Mouse (Mus musculus) hindbrain, embryonic 14.5 days (tissue): ENCODE measurements around the gene Kcnrg. TPM values are rescaled to one million over a fixed set of nuclear protein-coding genes. Genes with fewer than 3 reads are reported as not detected.

Experiments
- ATAC-seq: fragments of 200-750 bp; cut with Nextera tagmentation; 2 replicates; pipeline ENCODE4 v1.8.0; 2017; ENCODE audit warnings: moderate number of reproducible peaks, mild to moderate bottlenecking, moderate TSS enrichment, moderate library complexity; ENCODE audit not compliant: low FRiP score
- DNase-seq: peaks from one replicate; pipeline ENCODE4 v3.0.0-alpha.2; 2015; ENCODE audit warnings: low spot score
- H3K27ac ChIP-seq: fragments of 300-500 bp; sonication (generic); 2 replicates; pipeline ENCODE4 v1.5.1; 2014; ENCODE audit warnings: mild to moderate bottlenecking, moderate library complexity
- H3K27me3 ChIP-seq: fragments of 300-500 bp; sonication (generic); 2 replicates; pipeline ENCODE4 v1.6.1; 2014; ENCODE audit warnings: mild to moderate bottlenecking, low read length, mixed read lengths; ENCODE audit not compliant: control insufficient read depth, insufficient read depth
- H3K36me3 ChIP-seq: fragments of 300-500 bp; sonication (generic); replicated peaks from 2 replicates; pipeline ENCODE4 v1.6.1; 2014; ENCODE audit not compliant: control insufficient read depth, insufficient read depth
- H3K4me1 ChIP-seq: fragments of 300-500 bp; sonication (generic); replicated peaks from 2 replicates; pipeline ENCODE4 v1.6.1; 2014; ENCODE audit warnings: antibody characterized with exemption, low read length, mixed read lengths; ENCODE audit not compliant: control insufficient read depth, insufficient read depth
- H3K4me2 ChIP-seq: fragments of 300-500 bp; sonication (generic); replicated peaks from 2 replicates; pipeline ENCODE4 v1.6.1; 2014; ENCODE audit warnings: mild to moderate bottlenecking, moderate library complexity
- H3K4me3 ChIP-seq: fragments of 300-500 bp; sonication (generic); replicated peaks from 2 replicates; pipeline ENCODE4 v1.5.1; 2014; ENCODE audit warnings: mild to moderate bottlenecking, low read length
- H3K9ac ChIP-seq: fragments of 300-500 bp; sonication (generic); 2 replicates; pipeline ENCODE4 v1.6.1; 2014
- H3K9me3 ChIP-seq: fragments of 300-500 bp; sonication (generic); 2 replicates; pipeline ENCODE4 v1.6.1; 2016; ENCODE audit warnings: low read length; ENCODE audit not compliant: control insufficient read depth
- WGBS: fragments of 180-500 bp; shearing (Covaris S2); extraction: QIAGEN DNeasy Blood & Tissue Kit; methylation state at CpG from one replicate; pipeline ENCODE4 v1.1.7; 2014; 5-methylcytosine and 5-hydroxymethylcytosine counted together
- polyA plus RNA-seq: library from polyadenylated mRNA; unstranded; fragments of >200 nt; fragmentation: Nextera tagmentation; extraction: Ambion mirVana; gene quantifications from 2 replicates; pipeline ENCODE4 v1.2.1, GENCODE M21; 2014

Gene Kcnrg
- polyA plus RNA-seq, 1 experiment from 2014 or later, result 4.4 TPM

DNA sequence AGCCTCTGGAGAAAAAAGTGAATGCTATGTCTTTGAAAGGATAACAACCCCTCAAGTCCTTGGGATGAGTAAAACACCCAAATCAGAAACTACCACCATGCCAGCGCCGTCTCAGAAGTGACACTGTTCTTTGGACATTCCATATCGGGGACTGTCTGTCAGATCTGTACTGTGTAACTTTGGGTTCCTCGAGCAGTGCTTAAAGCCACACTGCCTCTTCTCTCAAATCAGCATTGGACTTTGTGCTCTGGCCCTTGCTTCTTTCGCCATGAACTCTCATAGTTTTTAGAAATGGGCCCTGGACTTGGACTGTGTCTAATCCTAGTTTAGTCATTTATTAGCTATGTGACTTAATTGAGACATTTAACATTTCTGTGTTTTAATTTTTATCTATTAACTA, 4.5 kb downstream of the Kcnrg start:
- no peak for ATAC-seq
- Histone ChIP-seq H3K9me3 (no peaks in the 10 kb centered on the region), H3K36me3 (peaks cover 20% of the 10 kb centered on the region)

GRCm38 (mm10) chr14:61613319-61613718, 6.1 kb downstream of the Kcnrg start:
- 91% methylated on average over 2 of the region's 2 CpGs for WGBS

More for the DNA sequence above, 4.5 kb downstream of the Kcnrg start:
- DNase-seq, result no peak
- Histone ChIP-seq H3K4me3 (no peak overlapping the region), H3K27ac (no peak overlapping the region), H3K27me3 (no peaks in the 10 kb centered on the region), H3K4me1 (no peaks in the 10 kb centered on the region), H3K4me2 (no peak overlapping the region), H3K9ac (no peak overlapping the region)
- 92% methylated on average over 5 of the region's 5 CpGs for WGBS

GRCm38 (mm10) chr14:61620371-61620770, 13.1 kb downstream of the Kcnrg start:
- DNase-seq, result no peak
- WGBS, result 89% methylated on average over 2 of the region's 2 CpGs
- H3K36me3 ChIP-seq, result peaks cover 8% of the 10 kb centered on the region
- H3K9me3 ChIP-seq, result no peaks in the 10 kb centered on the region
- H3K27me3 ChIP-seq, result no peaks in the 10 kb centered on the region
- ATAC-seq, result no peak
- no peak overlapping the region for H3K4me2 ChIP-seq
- no peak overlapping the region for H3K4me3 ChIP-seq
- no peaks in the 10 kb centered on the region for H3K4me1 ChIP-seq
- H3K9ac ChIP-seq, result no peak overlapping the region
- no peak overlapping the region for H3K27ac ChIP-seq

More at GRCm38 (mm10) chr14:61613319-61613718, 6.1 kb downstream of the Kcnrg start:
- Histone ChIP-seq H3K27ac (no peak overlapping the region), H3K4me3 (no peak overlapping the region), H3K4me2 (no peak overlapping the region), H3K9me3 (no peaks in the 10 kb centered on the region), H3K4me1 (no peaks in the 10 kb centered on the region), H3K9ac (no peak overlapping the region), H3K36me3 (peaks cover 11% of the 10 kb centered on the region), H3K27me3 (no peaks in the 10 kb centered on the region)
- no peak for DNase-seq
- ATAC-seq, result no peak

DNA sequence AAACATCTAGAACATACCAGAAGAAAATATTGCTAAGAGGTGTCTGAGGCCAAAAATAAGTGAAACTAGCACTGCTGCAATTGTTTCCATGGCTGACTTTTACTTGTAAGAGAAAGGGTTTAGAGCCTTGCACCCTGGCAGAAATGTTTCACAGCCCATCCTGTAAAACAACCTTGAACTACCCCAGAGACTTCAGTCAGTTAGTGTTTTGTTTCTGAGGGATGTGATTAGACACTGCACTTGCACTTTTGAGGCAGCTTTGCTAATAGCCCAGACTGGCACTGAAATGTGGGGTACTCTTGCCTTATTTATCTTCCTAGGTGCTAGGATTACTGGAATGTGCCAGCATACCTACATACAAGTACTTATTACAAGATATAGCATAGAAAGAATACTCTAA, 28.7 kb downstream of the Kcnrg start:
- Histone ChIP-seq H3K9ac (no peak overlapping the region), H3K36me3 (no peaks in the 10 kb centered on the region), H3K4me2 (no peak overlapping the region), H3K27ac (no peak overlapping the region), H3K27me3 (no peaks in the 10 kb centered on the region), H3K4me1 (no peaks in the 10 kb centered on the region), H3K9me3 (no peaks in the 10 kb centered on the region), H3K4me3 (no peak overlapping the region)
- ATAC-seq, result no peak
- no peak for DNase-seq

- Histone ChIP-seq H3K4me3 (no peak overlapping the region), H3K4me1 (no peaks in the 10 kb centered on the region), H3K27ac (no peak overlapping the region), H3K4me2 (no peak overlapping the region), H3K36me3 (no peaks in the 10 kb centered on the region), H3K9ac (no peak overlapping the region), H3K9me3 (no peaks in the 10 kb centered on the region), H3K27me3 (no peaks in the 10 kb centered on the region)
- WGBS, result 60% methylated on average over 1 of the region's 1 CpGs
- DNase-seq, result no peak
- no peak for ATAC-seq
These were observed 35.4 kb downstream of the Kcnrg start for GRCm38 (mm10) chr14:61642668-61643067.

DNA sequence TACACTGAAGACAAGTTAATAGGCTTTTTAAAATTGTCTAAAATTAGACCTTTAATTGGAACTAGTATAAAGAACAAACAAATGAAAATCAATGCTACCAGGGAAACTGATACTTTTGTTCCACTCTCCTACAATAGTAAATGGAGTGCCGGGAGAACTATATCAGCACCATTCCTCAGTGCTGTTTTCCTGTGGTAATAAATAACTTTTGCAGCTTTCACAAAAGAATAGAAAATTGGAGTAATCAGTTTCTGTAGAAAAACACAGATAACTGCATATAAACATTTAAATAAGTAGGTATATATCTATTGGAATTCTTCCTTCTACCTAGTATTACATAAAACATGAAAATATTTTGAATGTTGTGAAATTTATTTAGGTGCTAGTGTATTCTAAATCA, 38.3 kb downstream of the Kcnrg start:
- no peak for ATAC-seq

DNA sequence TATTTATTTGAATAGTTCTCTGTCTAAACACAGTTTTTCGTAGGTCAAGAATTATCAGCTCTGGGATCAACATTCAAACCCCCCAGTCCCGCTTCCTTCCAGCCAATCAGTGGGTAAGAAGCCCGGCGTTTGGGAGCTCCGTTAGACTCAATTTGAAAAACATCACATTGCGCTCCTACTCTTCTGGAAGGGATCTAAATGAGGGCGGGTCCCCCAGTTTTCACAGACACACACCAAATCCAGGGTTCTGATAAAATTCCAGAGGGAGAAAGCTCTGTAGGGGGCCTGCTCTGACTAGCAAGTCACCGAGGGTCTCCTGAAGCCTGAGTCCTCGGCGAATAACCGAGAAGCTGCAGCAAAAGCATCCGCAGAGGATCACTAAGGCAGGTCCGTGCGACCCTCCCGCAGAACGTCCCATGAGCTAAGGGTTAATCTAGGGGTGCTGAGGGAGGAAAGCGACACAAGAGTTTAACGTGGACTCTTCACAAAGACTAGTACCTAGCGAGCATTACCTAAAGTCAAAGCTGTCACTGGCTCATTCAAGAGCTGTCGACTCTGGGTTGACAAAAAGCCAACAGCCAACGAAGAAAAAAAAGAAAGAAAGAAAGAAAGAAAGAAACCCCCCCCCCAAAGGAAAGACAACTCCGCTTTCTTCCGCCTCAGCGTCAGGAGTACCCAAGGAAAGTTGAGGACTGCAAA, 40.1 kb downstream of the Kcnrg start:
- ATAC-seq (no peak), DNase-seq (peak; percentile 45)
- Histone ChIP-seq H3K4me1 (peaks cover 4% of the 10 kb centered on the region; the same call in 1 of the 2 replicates), H3K27me3 (no peaks in the 10 kb centered on the region), H3K9me3 (no peaks in the 10 kb centered on the region), H3K4me3 (peak overlapping the region; percentile 90), H3K4me2 (peak overlapping the region; percentile 85), H3K27ac (peak overlapping the region; percentile 80), H3K36me3 (no peaks in the 10 kb centered on the region), H3K9ac (peak overlapping the region; percentile 72)
- under 1% methylated on average over 24 of the region's 24 CpGs for WGBS

More for the DNA sequence above, 38.3 kb downstream of the Kcnrg start:
- no peak overlapping the region for H3K4me2 ChIP-seq
- no peaks in the 10 kb centered on the region for H3K9me3 ChIP-seq
- no peak overlapping the region for H3K27ac ChIP-seq
- no peaks in the 10 kb centered on the region for H3K27me3 ChIP-seq
- H3K4me3 ChIP-seq, result no peak overlapping the region
- no peaks in the 10 kb centered on the region for H3K36me3 ChIP-seq
- no peak overlapping the region for H3K9ac ChIP-seq
- DNase-seq, result no peak
- peaks cover 4% of the 10 kb centered on the region; the same call in 1 of the 2 replicates for H3K4me1 ChIP-seq
- 42% methylated on average over 1 of the region's 1 CpGs for WGBS

DNA sequence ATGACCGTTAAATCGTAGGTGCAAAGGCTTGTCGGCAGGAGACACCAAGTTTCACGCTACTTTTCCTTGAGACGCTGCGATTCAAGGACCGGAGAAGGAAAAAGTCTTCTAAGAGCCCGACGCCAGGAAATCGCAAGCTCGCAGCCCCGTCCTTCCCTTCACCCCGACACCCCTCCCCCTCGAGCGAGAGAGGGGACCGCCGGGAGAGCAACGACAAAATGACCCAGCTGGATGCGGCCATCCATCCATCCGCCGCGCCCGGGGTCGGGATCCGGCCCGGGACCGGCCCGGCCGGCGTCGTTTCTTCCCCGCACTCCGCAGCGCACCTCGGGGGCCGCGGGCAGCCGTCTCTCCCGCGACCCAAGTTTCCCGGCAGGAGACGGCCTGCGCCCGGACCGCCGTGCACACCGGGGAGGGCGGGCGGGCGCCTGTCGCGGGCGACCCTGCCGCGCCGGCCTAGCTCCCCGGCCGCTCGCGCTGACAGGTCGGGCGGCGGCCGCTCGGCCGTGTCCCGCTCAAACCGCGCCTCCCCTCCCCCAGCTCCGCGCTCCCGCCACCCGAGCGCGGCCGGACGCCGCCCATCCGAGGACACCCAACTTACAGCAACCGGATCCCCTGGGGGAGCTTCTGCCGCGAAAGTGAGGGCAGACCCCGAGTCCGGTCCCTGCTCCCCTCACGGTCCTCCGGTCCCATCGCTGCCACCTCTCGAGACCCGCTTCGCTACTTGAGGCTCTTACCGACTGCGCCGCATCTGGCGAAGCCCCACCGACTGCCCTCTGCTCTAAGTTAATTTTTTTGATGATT, 40.8 kb downstream of the Kcnrg start:
- Histone ChIP-seq H3K27me3 (no peaks in the 10 kb centered on the region), H3K4me3 (peak overlapping the region; percentile 90), H3K36me3 (no peaks in the 10 kb centered on the region), H3K9me3 (no peaks in the 10 kb centered on the region), H3K9ac (peak overlapping the region; percentile 72), H3K27ac (peak overlapping the region; percentile 80), H3K4me1 (peaks cover 4% of the 10 kb centered on the region; the same call in 1 of the 2 replicates), H3K4me2 (peak overlapping the region; percentile 85)
- ATAC-seq, result peak; percentile 64
- under 1% methylated on average over 88 of the region's 95 CpGs for WGBS
- DNase-seq, result peak; percentile 38

DNA sequence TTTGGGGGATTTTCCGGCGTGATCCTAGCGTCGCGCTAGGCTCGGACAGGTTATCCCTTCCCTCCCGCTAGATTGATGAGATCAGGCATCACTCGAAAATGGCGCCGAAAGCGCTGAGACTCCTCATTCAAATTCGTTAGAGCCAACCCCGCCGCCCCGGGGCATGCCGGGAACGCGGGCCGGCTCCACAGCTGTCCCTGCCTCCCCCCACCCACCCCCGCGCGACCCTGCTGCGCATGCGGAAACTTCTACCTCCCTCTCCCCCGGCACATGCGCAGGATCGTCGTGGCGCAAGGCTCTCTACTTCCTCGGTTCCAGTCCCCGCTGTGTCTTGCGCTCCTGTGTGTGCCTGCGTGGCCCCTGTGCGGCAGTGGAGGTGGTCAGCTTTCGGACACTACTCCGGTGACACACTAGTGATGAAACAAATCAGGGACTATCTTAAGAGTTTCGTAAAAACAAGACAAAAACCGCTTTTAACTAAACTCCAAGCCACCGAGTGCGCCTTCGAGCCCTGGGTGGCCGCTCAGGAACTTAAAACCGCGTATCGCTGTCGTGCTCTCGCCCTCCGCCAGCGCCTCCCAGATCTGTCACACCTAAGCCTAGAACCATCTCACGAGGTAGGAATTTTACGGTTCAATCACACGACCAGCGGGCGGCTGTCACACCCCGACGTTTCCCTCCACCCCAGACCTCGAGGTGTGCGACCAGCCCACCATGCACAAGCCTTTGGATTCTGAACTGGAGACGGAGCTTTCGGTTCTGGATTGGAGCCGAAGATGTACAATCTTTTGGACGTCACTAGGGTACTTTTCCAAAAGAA, 41.6 kb downstream of the Kcnrg start:
- peak; percentile 96 for ATAC-seq

More for the DNA sequence above, 41.6 kb downstream of the Kcnrg start:
- peak overlapping the region; percentile 80 for H3K9ac ChIP-seq
- H3K27me3 ChIP-seq, result no peaks in the 10 kb centered on the region
- H3K4me2 ChIP-seq, result peak overlapping the region; percentile 85
- H3K9me3 ChIP-seq, result no peaks in the 10 kb centered on the region
- peak; percentile 98 for DNase-seq
- 2% methylated on average over 62 of the region's 62 CpGs for WGBS
- H3K4me3 ChIP-seq, result peak overlapping the region; percentile 90
- H3K4me1 ChIP-seq, result peaks cover 4% of the 10 kb centered on the region; the same call in 1 of the 2 replicates
- peak overlapping the region; percentile 80 for H3K27ac ChIP-seq
- H3K36me3 ChIP-seq, result no peaks in the 10 kb centered on the region
